In genomic region chr11:68342003-68342400, GRCm38 (mm10) we compare ENCODE assay signal across 13 mouse cellular contexts. TPM values are rescaled to one million over a fixed set of nuclear protein-coding genes. Genes with fewer than 3 reads are reported as not detected.
A peak's percentile ranks its signal among the peaks of the same experiment; 100 is the strongest.
DNase-seq lines count a peak whose midpoint lies in the region; ATAC-seq lines count a peak whose summit lies in the region.
"Had no signal": no experiment of that assay in that cellular context is flagged by ENCODE, and none has a peak within 500 bp of the region (broad histone marks: within the 10 kb centered on the region; RNA-seq: fewer than 3 reads in every experiment).

No protein-coding gene starts in this region.

- H3K27ac ChIP-seq in midbrain, embryonic 16.5 days (ENCODE audit: low read length), result 0 out of 2 replicates have a peak overlapping the region, but pooled peaks have one; percentile 37
- H3K27ac ChIP-seq in midbrain, embryonic 11.5 days (ENCODE audit: low read depth, low read length), result no peak overlapping the region
- no peak overlapping the region for H3K27ac ChIP-seq in forebrain, embryonic 15.5 days (replicated peaks)
- H3K27ac ChIP-seq: left cerebral cortex, adult 2 months; liver, embryonic 13.5 days had no signal

- H3K4me2 ChIP-seq in midbrain, embryonic 16.5 days (ENCODE audit: low read length), result no peak overlapping the region
- H3K4me2 ChIP-seq in midbrain, embryonic 11.5 days, result no peak overlapping the region
- H3K4me2 ChIP-seq in forebrain, embryonic 15.5 days (replicated peaks), result no peak overlapping the region
- H3K4me2 ChIP-seq: hindbrain, embryonic 15.5 days; liver, embryonic 13.5 days had no signal

- 76% methylated on average over 5 of the region's 5 CpGs for WGBS in midbrain, embryonic 16.5 days
- 78% methylated on average over 5 of the region's 5 CpGs for WGBS in midbrain, embryonic 11.5 days
- WGBS in forebrain, embryonic 15.5 days, result 69% methylated on average over 5 of the region's 5 CpGs

- no peak overlapping the region for H3K4me3 ChIP-seq in midbrain, embryonic 16.5 days (ENCODE audit: low read depth, low read length)
- H3K4me3 ChIP-seq in midbrain, embryonic 11.5 days (ENCODE audit: low read depth, low read length), result no peak overlapping the region
- H3K4me3 ChIP-seq in forebrain, embryonic 15.5 days, result no peak overlapping the region
- H3K4me3 ChIP-seq: hindbrain, embryonic 15.5 days; left cerebral cortex, adult 2 months; liver, embryonic 13.5 days had no signal

- DNase-seq in heart, adult 11 months, result peak; percentile 97
- no peak for DNase-seq in heart, postnatal 4 days
- DNase-seq in midbrain, embryonic 11.5 days (ENCODE audit: low spot score, missing footprints), result no peak
- peak; percentile 36 for DNase-seq in gastrocnemius, postnatal 25 days
- peak; percentile 62 for DNase-seq in lung, postnatal 14 days
- no peak for DNase-seq in layer of hippocampus, adult 9-10 months (ENCODE audit: low spot score)
- DNase-seq: liver, embryonic 13.5 days had no signal

- H3K36me3 ChIP-seq in midbrain, embryonic 16.5 days (ENCODE audit: control insufficient read depth, insufficient read depth, low read length), result no peaks in the 10 kb centered on the region
- H3K36me3 ChIP-seq in midbrain, embryonic 11.5 days (ENCODE audit: control insufficient read depth, insufficient read depth, low read length), result no peaks in the 10 kb centered on the region
- no peaks in the 10 kb centered on the region for H3K36me3 ChIP-seq in forebrain, embryonic 15.5 days
- H3K36me3 ChIP-seq: G1E; hindbrain, embryonic 15.5 days; liver, embryonic 13.5 days had no signal

- H3K4me1 ChIP-seq in midbrain, embryonic 16.5 days (ENCODE audit: control insufficient read depth, insufficient read depth, low read length), result peaks cover 2% of the 10 kb centered on the region; the same call in 1 of the 2 replicates
- H3K4me1 ChIP-seq in midbrain, embryonic 11.5 days (ENCODE audit: control insufficient read depth, insufficient read depth, low read length), result peaks cover 3% of the 10 kb centered on the region; the same call in 1 of the 2 replicates
- H3K4me1 ChIP-seq in forebrain, embryonic 15.5 days, result peaks cover 19% of the 10 kb centered on the region
- H3K4me1 ChIP-seq: liver, embryonic 13.5 days had no signal

- no peak overlapping the region for H3K9ac ChIP-seq in midbrain, embryonic 16.5 days (ENCODE audit: low read depth, low read length)
- no peak overlapping the region for H3K9ac ChIP-seq in midbrain, embryonic 11.5 days (ENCODE audit: low read length)
- no peak overlapping the region for H3K9ac ChIP-seq in forebrain, embryonic 15.5 days (replicated peaks)
- H3K9ac ChIP-seq: hindbrain, embryonic 15.5 days; liver, embryonic 13.5 days had no signal

- H3K9me3 ChIP-seq in midbrain, embryonic 16.5 days (replicated peaks; ENCODE audit: control insufficient read depth, low read length, poor library complexity, severe bottlenecking), result no peaks in the 10 kb centered on the region
- no peaks in the 10 kb centered on the region for H3K9me3 ChIP-seq in midbrain, embryonic 11.5 days (ENCODE audit: control insufficient read depth, low read length)
- H3K9me3 ChIP-seq in forebrain, embryonic 15.5 days, result no peaks in the 10 kb centered on the region
- H3K9me3 ChIP-seq: G1E; hindbrain, embryonic 15.5 days; liver, embryonic 13.5 days had no signal

- no peak for ATAC-seq in midbrain, embryonic 16.5 days
- ATAC-seq in midbrain, embryonic 11.5 days (ENCODE audit: low FRiP score), result no peak
- ATAC-seq in forebrain, embryonic 15.5 days (replicated peaks), result no peak
- ATAC-seq: activated CD4-positive, CD25-positive, alpha-beta regulatory T cell, adult 4 months had no signal

- no peaks in the 10 kb centered on the region for H3K27me3 ChIP-seq in midbrain, embryonic 16.5 days (ENCODE audit: control insufficient read depth, insufficient read depth, low read depth, low read length)
- no peaks in the 10 kb centered on the region for H3K27me3 ChIP-seq in midbrain, embryonic 11.5 days (ENCODE audit: control insufficient read depth, insufficient read depth, low read length)
- H3K27me3 ChIP-seq in forebrain, embryonic 15.5 days, result no peaks in the 10 kb centered on the region
- H3K27me3 ChIP-seq: hindbrain, embryonic 15.5 days; liver, embryonic 13.5 days had no signal

RNA-seq across cellular contexts. Expression of gene Ntn1, which starts 58.6 kb away (rescaled TPM):
- total RNA-seq in heart, postnatal 4 days (2021), result 100 to 1,000 TPM in 1 of 2 experiments, 10 to 100 TPM in 1; 85.3 to 101 TPM
- polyA plus RNA-seq in midbrain, embryonic 16.5 days (2015; fragmentation: Nextera tagmentation; extraction: Ambion mirVana), result 15.8 and 16.1 TPM in 2 replicates
- 10.0 and 10.2 TPM in 2 replicates for polyA plus RNA-seq in midbrain, embryonic 11.5 days (2014; fragmentation: Nextera tagmentation; extraction: Ambion mirVana)
- 1 to 10 TPM; 4.6 to 5.1 TPM for total RNA-seq in gastrocnemius, postnatal 25 days (2021)
- polyA plus RNA-seq in forebrain, embryonic 15.5 days (2015; fragmentation: Nextera tagmentation; extraction: Ambion mirVana), result 6.7 and 8.1 TPM in 2 replicates
- polyA plus RNA-seq: G1E had no signal

Comparison
In these comparisons a context has a peak if more than half of its experiments do, and no peak if none do; other contexts are left out.
1. DNase-seq: peak in heart, adult 11 months (single experiment), gastrocnemius, postnatal 25 days (single experiment) and lung, postnatal 14 days (single experiment); none in heart, postnatal 4 days (single experiment), midbrain, embryonic 11.5 days (single experiment) and layer of hippocampus, adult 9-10 months (single experiment).